Mouse (Mus musculus) bone marrow, adult 2 months (tissue): ENCODE measurements around the gene Gskip.

Experiments
- CTCF ChIP-seq: fragments of 200-500 bp; IDR thresholded peaks from 2 replicates; pipeline ENCODE4 v1.5.1; 2011; ENCODE audit warnings: low read length, control low read depth; ENCODE audit not compliant: control insufficient read depth, insufficient read depth
- POLR2A ChIP-seq: fragments of 200-500 bp; IDR thresholded peaks from 2 replicates; pipeline ENCODE4 v1.6.1; 2011; ENCODE audit warnings: low read depth, mild to moderate bottlenecking, control low read depth, low read length, borderline replicate concordance; ENCODE audit not compliant: control insufficient read depth

GRCm38 (mm10) chr12:105722657-105723056 is 38.0 kb downstream of the Gskip start:
- TF ChIP-seq CTCF (peak; percentile 42), POLR2A (no peak)
